Mouse (Mus musculus) lung, embryonic 16.5 days (tissue): Measurements from ENCODE around the gene Nudt17. TPM values are rescaled to one million over a fixed set of nuclear protein-coding genes. Genes with fewer than 3 reads are reported as not detected.

ENCODE experiments used
- ATAC-seq: fragments of 200-750 bp; cut with Nextera tagmentation; 2 replicates; pipeline ENCODE4 v1.8.0; 2017; ENCODE audit warnings: low read depth, mild to moderate bottlenecking, moderate library complexity
- H3K27ac ChIP-seq: fragments of 300-500 bp; sonication (generic); 2 replicates; pipeline ENCODE4 v1.5.1; 2014; ENCODE audit warnings: mild to moderate bottlenecking, control low read depth, low read length
- H3K27me3 ChIP-seq: fragments of 300-500 bp; sonication (generic); 2 replicates; pipeline ENCODE4 v1.6.1; 2014; ENCODE audit warnings: low read depth, low read length, mixed read lengths; ENCODE audit not compliant: control insufficient read depth, insufficient read depth
- H3K36me3 ChIP-seq: fragments of 300-500 bp; sonication (generic); 2 replicates; pipeline ENCODE4 v1.6.1; 2014; ENCODE audit warnings: low read length; ENCODE audit not compliant: control insufficient read depth, insufficient read depth
- H3K4me1 ChIP-seq: fragments of 300-500 bp; sonication (generic); replicated peaks from 2 replicates; pipeline ENCODE4 v1.6.1; 2014; ENCODE audit warnings: low read length, mixed read lengths; ENCODE audit not compliant: control insufficient read depth, insufficient read depth
- H3K4me2 ChIP-seq: fragments of 300-500 bp; sonication (generic); 2 replicates; pipeline ENCODE4 v1.6.1; 2014; ENCODE audit warnings: low read depth, low read length, control low read depth
- H3K4me3 ChIP-seq: fragments of 300-500 bp; sonication (generic); 2 replicates; pipeline ENCODE4 v1.5.1; 2014; ENCODE audit warnings: mild to moderate bottlenecking, low read length, control low read depth
- H3K9ac ChIP-seq: fragments of 300-500 bp; sonication (generic); 2 replicates; pipeline ENCODE4 v1.6.1; 2014; ENCODE audit warnings: low read length, control low read depth
- H3K9me3 ChIP-seq: fragments of 300-500 bp; sonication (generic); 2 replicates; pipeline ENCODE4 v1.6.1; 2016; ENCODE audit warnings: low read length; ENCODE audit not compliant: control insufficient read depth
- WGBS: fragments of 180-500 bp; shearing (Covaris S2); extraction: QIAGEN DNeasy Blood & Tissue Kit; methylation state at CpG from one replicate; pipeline ENCODE4 v1.1.7; 2014; 5-methylcytosine and 5-hydroxymethylcytosine counted together
- polyA plus RNA-seq: library from polyadenylated mRNA; unstranded; fragments of >200 nt; fragmentation: Nextera tagmentation; extraction: Ambion mirVana; gene quantifications from 2 replicates; pipeline ENCODE4 v1.2.1, GENCODE M21; 2015

Nudt17 gene
- polyA plus RNA-seq, 1 experiment from 2014 or later: 8.2 TPM

- Histone ChIP-seq H3K36me3 (peaks cover 46% of the 10 kb centered on the region), H3K9me3 (no peaks in the 10 kb centered on the region), H3K4me1 (no peaks in the 10 kb centered on the region), H3K4me2 (peak overlapping the region; percentile 98), H3K27me3 (peaks cover 5% of the 10 kb centered on the region), H3K27ac (no peak overlapping the region), H3K4me3 (no peak overlapping the region; the same call in 1 of the 2 replicates), H3K9ac (peak overlapping the region; percentile 82; the same call in 1 of the 2 replicates)
- no peak for ATAC-seq
- 44% methylated on average over 2 of the region's 2 CpGs for WGBS
These were observed 312 bp upstream of the Nudt17 start for GRCm38 (mm10) chr3:96708684-96709064.

GRCm38 (mm10) chr3:96706984-96707383 is 1.4 kb downstream of the Nudt17 start:
- Histone ChIP-seq H3K36me3 (peaks cover 43% of the 10 kb centered on the region), H3K27me3 (peaks cover 5% of the 10 kb centered on the region), H3K9ac (no peak overlapping the region), H3K4me1 (no peaks in the 10 kb centered on the region), H3K27ac (no peak overlapping the region), H3K4me2 (no peak overlapping the region), H3K9me3 (no peaks in the 10 kb centered on the region), H3K4me3 (no peak overlapping the region)
- ATAC-seq: no peak
- 66% methylated on average over 7 of the region's 7 CpGs for WGBS

GRCm38 (mm10) chr3:96706217-96706616 is 2.1 kb downstream of the Nudt17 start:
- Histone ChIP-seq H3K4me1 (no peaks in the 10 kb centered on the region), H3K4me3 (no peak overlapping the region), H3K9ac (no peak overlapping the region), H3K9me3 (no peaks in the 10 kb centered on the region), H3K27me3 (peaks cover 5% of the 10 kb centered on the region), H3K27ac (no peak overlapping the region), H3K4me2 (no peak overlapping the region), H3K36me3 (peaks cover 43% of the 10 kb centered on the region)
- 94% methylated on average over 11 of the region's 11 CpGs for WGBS
- ATAC-seq: no peak

- H3K36me3 ChIP-seq: peaks cover 36% of the 10 kb centered on the region
These were observed 3.6 kb downstream of the Nudt17 start for GRCm38 (mm10) chr3:96704778-96705177.

GRCm38 (mm10) chr3:96701003-96701402 is 7.4 kb downstream of the Nudt17 start:
- no peak overlapping the region for H3K4me2 ChIP-seq
- 88% methylated on average over 4 of the region's 4 CpGs for WGBS
- no peaks in the 10 kb centered on the region for H3K27me3 ChIP-seq
- peaks cover 38% of the 10 kb centered on the region for H3K36me3 ChIP-seq
- no peak overlapping the region for H3K9ac ChIP-seq
- no peak overlapping the region for H3K27ac ChIP-seq
- no peaks in the 10 kb centered on the region for H3K9me3 ChIP-seq
- H3K4me1 ChIP-seq: peaks cover 11% of the 10 kb centered on the region
- ATAC-seq: no peak
- no peak overlapping the region for H3K4me3 ChIP-seq

More at GRCm38 (mm10) chr3:96704778-96705177, 3.6 kb downstream of the Nudt17 start:
- no peaks in the 10 kb centered on the region for H3K4me1 ChIP-seq
- no peak for ATAC-seq
- no peak overlapping the region for H3K4me3 ChIP-seq
- no peak overlapping the region for H3K4me2 ChIP-seq
- H3K27ac ChIP-seq: no peak overlapping the region
- peaks cover 5% of the 10 kb centered on the region for H3K27me3 ChIP-seq
- no peak overlapping the region for H3K9ac ChIP-seq
- no peaks in the 10 kb centered on the region for H3K9me3 ChIP-seq
- 63% methylated on average over 11 of the region's 11 CpGs for WGBS

GRCm38 (mm10) chr3:96700376-96700775 is 8.0 kb downstream of the Nudt17 start:
- Histone ChIP-seq H3K9me3 (no peaks in the 10 kb centered on the region), H3K27ac (no peak overlapping the region), H3K27me3 (no peaks in the 10 kb centered on the region), H3K4me3 (no peak overlapping the region), H3K9ac (no peak overlapping the region), H3K4me1 (peaks cover 14% of the 10 kb centered on the region), H3K4me2 (no peak overlapping the region), H3K36me3 (peaks cover 36% of the 10 kb centered on the region)
- no peak for ATAC-seq
- 58% methylated on average over 7 of the region's 7 CpGs for WGBS

GRCm38 (mm10) chr3:96698993-96699690 is 9.2 kb downstream of the Nudt17 start:
- Histone ChIP-seq H3K36me3 (peaks cover 25% of the 10 kb centered on the region), H3K4me3 (no peak overlapping the region), H3K27ac (no peak overlapping the region), H3K4me2 (no peak overlapping the region), H3K9me3 (no peaks in the 10 kb centered on the region), H3K4me1 (peaks cover 17% of the 10 kb centered on the region), H3K27me3 (no peaks in the 10 kb centered on the region), H3K9ac (no peak overlapping the region)
- no peak for ATAC-seq
- WGBS: 51% methylated on average over 19 of the region's 19 CpGs

GRCm38 (mm10) chr3:96696766-96697732 is 11.3 kb downstream of the Nudt17 start:
- Histone ChIP-seq H3K27me3 (no peaks in the 10 kb centered on the region), H3K36me3 (peaks cover 13% of the 10 kb centered on the region; the same call in 1 of the 2 replicates), H3K27ac (peak overlapping the region; percentile 94), H3K9me3 (no peaks in the 10 kb centered on the region), H3K4me2 (peak overlapping the region; percentile 94), H3K4me3 (peak overlapping the region; percentile 89), H3K9ac (peak overlapping the region; percentile 92), H3K4me1 (peaks cover 20% of the 10 kb centered on the region)
- under 1% methylated on average over 66 of the region's 85 CpGs for WGBS
- ATAC-seq: peak; percentile 95

GRCm38 (mm10) chr3:96696198-96696765 is 12.1 kb downstream of the Nudt17 start, which contains the start of gene Pias3:
Gene Pias3 (plus strand): TSS chr3:96696384.
- under 1% methylated on average over 35 of the region's 35 CpGs for WGBS
- no peaks in the 10 kb centered on the region for H3K9me3 ChIP-seq
- peak within 1 kb of the TSS; percentile 89 for H3K4me3 ChIP-seq
- H3K4me1 ChIP-seq: peaks cover 20% of the 10 kb centered on the region
- H3K9ac ChIP-seq: peak within 1 kb of the TSS; percentile 92
- peak within 1 kb of the TSS; percentile 94 for H3K4me2 ChIP-seq
- H3K27me3 ChIP-seq: no peaks in the 10 kb centered on the region
- H3K27ac ChIP-seq: peak within 1 kb of the TSS; percentile 94
- peak; percentile 93 for ATAC-seq
- H3K36me3 ChIP-seq: peaks cover 7% of the 10 kb centered on the region; the same call in 1 of the 2 replicates
